Mouse (Mus musculus): ENCODE data around the gene Arih1. TPM values are rescaled to one million over a fixed set of nuclear protein-coding genes. Genes with fewer than 3 reads are reported as not detected.

The Arih1 gene
- total RNA-seq, 2 experiments from 2014 or later, result 101 to 117 TPM

DNA sequence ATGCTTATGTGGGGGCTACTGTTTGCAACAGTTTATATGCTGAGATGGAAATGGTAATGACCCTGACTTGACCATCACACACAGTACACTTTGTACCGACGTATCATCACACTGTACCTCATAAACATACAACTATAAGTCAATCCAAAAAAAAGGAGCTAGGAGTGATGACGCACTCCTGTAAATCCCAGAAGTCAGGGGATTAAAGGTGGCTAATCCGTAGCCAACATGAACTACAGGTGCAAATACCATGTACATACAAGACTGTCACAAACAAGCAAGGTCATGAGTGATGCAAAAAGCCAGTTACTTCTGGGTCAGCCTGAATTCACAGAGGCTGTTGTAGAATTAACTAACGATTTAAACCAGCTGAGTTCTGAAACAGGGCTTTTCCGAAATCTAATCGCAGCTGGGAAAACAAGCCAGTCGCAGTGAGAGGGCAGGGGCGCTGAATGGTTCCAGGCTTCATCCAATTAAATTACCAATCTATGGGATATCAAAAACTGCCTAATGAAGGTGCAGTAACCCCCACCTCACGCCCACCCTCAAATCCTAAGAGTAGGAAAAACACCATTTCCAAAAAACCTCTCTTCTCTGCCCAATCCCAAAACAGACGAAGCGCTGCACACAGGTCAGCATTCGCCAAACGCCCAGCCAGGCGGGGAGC lies 133.7 kb downstream of the Arih1 start:
- Histone ChIP-seq H3K27ac (peak overlapping the region; percentile 90), H3K4me3 (peak overlapping the region; percentile 71)
- no peak for TF ChIP-seq CTCF (IDR thresholded peaks at IDR 0.05)
- DNase-seq, result no peak
- intact Hi-C loops (cut with DNase I), result loop anchor here (2.0 to 5.0 kb wide), 3 partner anchors 35 to 135 kb away; partner anchors contain the start of gene Arih1

GRCm38 (mm10) chr9:59346176-59346575 lies 140.2 kb downstream of the Arih1 start:
- no peak overlapping the region for H3K27ac ChIP-seq
- TF ChIP-seq CTCF (IDR thresholded peaks at IDR 0.05), result no peak
- intact Hi-C loops (cut with DNase I), result no loop called here
- DNase-seq, result no peak
- H3K4me3 ChIP-seq, result no peak overlapping the region

DNA sequence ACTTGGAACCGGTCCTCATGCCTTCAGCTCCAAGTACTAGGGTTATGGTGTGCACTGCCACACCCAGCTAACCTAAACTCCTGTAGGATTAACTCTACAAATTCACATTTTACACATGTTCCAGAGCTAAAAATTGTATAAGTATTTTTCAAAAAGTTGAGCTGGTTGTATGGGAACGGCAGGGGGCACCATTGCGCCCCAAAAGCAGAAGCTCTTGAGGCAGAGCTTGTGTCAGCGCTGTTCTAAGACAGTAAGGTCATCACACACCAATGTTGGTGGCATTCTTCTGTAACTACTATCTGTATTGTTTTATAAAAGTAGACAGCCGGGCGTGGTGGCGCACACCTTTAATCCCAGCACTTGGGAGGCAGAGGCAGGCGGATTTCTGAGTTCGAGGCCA lies 146.4 kb downstream of the Arih1 start:
- intact Hi-C loops (cut with DNase I), result loop anchor here (5.0 kb wide), 1 partner anchor 227 kb away; no protein-coding TSS in a partner anchor
- no peak overlapping the region for H3K4me3 ChIP-seq
- no peak overlapping the region for H3K27ac ChIP-seq
- DNase-seq, result peak; percentile 40
- peak; percentile 58 for TF ChIP-seq CTCF (IDR thresholded peaks at IDR 0.05)

- DNase-seq, result no peak
- no peak for TF ChIP-seq CTCF (IDR thresholded peaks at IDR 0.05)
- Histone ChIP-seq H3K27ac (peak overlapping the region; percentile 2), H3K4me3 (no peak overlapping the region)
- intact Hi-C loops (cut with DNase I), result no loop called here
Observed at GRCm38 (mm10) chr9:59339107-59339506, 147.3 kb downstream of the Arih1 start.

- intact Hi-C loops (cut with DNase I), result no loop called here
- TF ChIP-seq CTCF (IDR thresholded peaks at IDR 0.05), result no peak
- no peak for DNase-seq
- H3K27ac ChIP-seq, result no peak overlapping the region
- H3K4me3 ChIP-seq, result no peak overlapping the region
Observed at GRCm38 (mm10) chr9:59338411-59338810, 148.0 kb downstream of the Arih1 start.

Other genes starting within 250 kb of the Arih1 start
- gene Adpgk, start 195.1 kb downstream of the Arih1 start, total RNA-seq (2021), result 1 to 10 TPM; 6.8 to 9.7 TPM
- 1 to 10 TPM; 4.6 to 4.7 TPM for gene Bbs4, start 133.1 kb downstream of the Arih1 start, total RNA-seq (2021)
- gene Hexa, start 52.9 kb upstream of the Arih1 start, total RNA-seq (2021), result 10 to 100 TPM; 30.9 to 31.9 TPM
- gene Tmem202, start 53.2 kb upstream of the Arih1 start, total RNA-seq (2021), result under 1 TPM; 0.53 to 0.56 TPM
- not detected for gene Celf6, start 91.3 kb upstream of the Arih1 start, total RNA-seq (2021)
- gene Parp6, start 130.7 kb upstream of the Arih1 start, total RNA-seq (2021), result 10 to 100 TPM; 25.7 to 26.0 TPM
- gene Pkm, start 169.8 kb upstream of the Arih1 start, total RNA-seq (2021), result 1,000 to 10,000 TPM; 2,556 to 3,331 TPM
- under 1 TPM; 0.11 to 0.13 TPM for gene Gramd2, start 193.5 kb upstream of the Arih1 start, total RNA-seq (2021)

Measured in gastrocnemius, adult 2 months (tissue).